Mouse (Mus musculus) forebrain, embryonic 15.5 days (tissue): ENCODE data around the gene Neu3. TPM values are rescaled to one million over a fixed set of nuclear protein-coding genes. Genes with fewer than 3 reads are reported as not detected.

Source experiments
- ATAC-seq: fragments of 200-750 bp; cut with Nextera tagmentation; replicated peaks from 2 replicates; pipeline ENCODE4 v1.8.0; 2017; ENCODE audit warnings: mild to moderate bottlenecking, moderate TSS enrichment, moderate library complexity
- H3K27ac ChIP-seq: fragments of 300-500 bp; sonication (generic); replicated peaks from 2 replicates; pipeline ENCODE4 v1.5.1; 2015; ENCODE audit warnings: mild to moderate bottlenecking, inconsistent platforms
- H3K27me3 ChIP-seq: fragments of 300-500 bp; sonication (generic); 2 replicates; pipeline ENCODE4 v1.6.1; 2015; ENCODE audit warnings: inconsistent platforms
- H3K36me3 ChIP-seq: fragments of 300-500 bp; sonication (generic); 2 replicates; pipeline ENCODE4 v1.6.1; 2015; ENCODE audit warnings: mild to moderate bottlenecking, inconsistent platforms
- H3K4me1 ChIP-seq: fragments of 300-500 bp; sonication (generic); 2 replicates; pipeline ENCODE4 v1.6.1; 2015; ENCODE audit warnings: inconsistent platforms
- H3K4me2 ChIP-seq: fragments of 300-500 bp; sonication (generic); replicated peaks from 2 replicates; pipeline ENCODE4 v1.6.1; 2015; ENCODE audit warnings: mild to moderate bottlenecking, inconsistent platforms
- H3K4me3 ChIP-seq: fragments of 300-500 bp; sonication (generic); 2 replicates; pipeline ENCODE4 v1.5.1; 2015; ENCODE audit warnings: mild to moderate bottlenecking, inconsistent platforms
- H3K9ac ChIP-seq: fragments of 300-500 bp; sonication (generic); replicated peaks from 2 replicates; pipeline ENCODE4 v1.6.1; 2015; ENCODE audit warnings: mild to moderate bottlenecking, inconsistent platforms
- H3K9me3 ChIP-seq: fragments of 300-500 bp; sonication (generic); 2 replicates; pipeline ENCODE4 v1.6.1; 2016; ENCODE audit warnings: inconsistent platforms
- WGBS: fragments of 180-500 bp; shearing (Covaris S2); methylation state at CpG from one replicate; pipeline ENCODE4 v1.1.7; 2015; ENCODE audit warnings: mixed read lengths; 5-methylcytosine and 5-hydroxymethylcytosine counted together
- polyA plus RNA-seq: library from polyadenylated mRNA; unstranded; fragments of >200 nt; fragmentation: Nextera tagmentation; extraction: Ambion mirVana; gene quantifications from 2 replicates; pipeline ENCODE4 v1.2.1, GENCODE M21; 2015

Gene Neu3
- polyA plus RNA-seq, 1 experiment from 2014 or later: 1.9 TPM

GRCm38 (mm10) chr7:99785553-99785952 lies 42.7 kb downstream of the Neu3 start:
- no peaks in the 10 kb centered on the region for H3K9me3 ChIP-seq
- no peak overlapping the region for H3K4me2 ChIP-seq
- 93% methylated on average over 3 of the region's 3 CpGs for WGBS
- no peak for ATAC-seq
- H3K27ac ChIP-seq: no peak overlapping the region
- no peak overlapping the region for H3K9ac ChIP-seq
- H3K4me1 ChIP-seq: no peaks in the 10 kb centered on the region; the same call in 1 of the 2 replicates
- no peaks in the 10 kb centered on the region for H3K36me3 ChIP-seq
- no peak overlapping the region for H3K4me3 ChIP-seq
- no peaks in the 10 kb centered on the region for H3K27me3 ChIP-seq

GRCm38 (mm10) chr7:99783421-99783820 lies 44.8 kb downstream of the Neu3 start:
- WGBS: 75% methylated on average over 7 of the region's 7 CpGs
- Histone ChIP-seq H3K4me1 (no peaks in the 10 kb centered on the region; the same call in 1 of the 2 replicates), H3K36me3 (no peaks in the 10 kb centered on the region), H3K4me2 (no peak overlapping the region), H3K9ac (no peak overlapping the region), H3K27me3 (no peaks in the 10 kb centered on the region), H3K4me3 (no peak overlapping the region), H3K9me3 (no peaks in the 10 kb centered on the region), H3K27ac (no peak overlapping the region)
- no peak for ATAC-seq

- no peak overlapping the region for H3K9ac ChIP-seq
- H3K27ac ChIP-seq: no peak overlapping the region
- no peak overlapping the region for H3K4me3 ChIP-seq
- H3K27me3 ChIP-seq: no peaks in the 10 kb centered on the region
- no peaks in the 10 kb centered on the region for H3K9me3 ChIP-seq
- no peak overlapping the region for H3K4me2 ChIP-seq
- no peaks in the 10 kb centered on the region for H3K36me3 ChIP-seq
- ATAC-seq: no peak
- H3K4me1 ChIP-seq: no peaks in the 10 kb centered on the region
- WGBS: 73% methylated on average over 2 of the region's 2 CpGs
Measured at GRCm38 (mm10) chr7:99781916-99782315, 46.3 kb downstream of the Neu3 start.

GRCm38 (mm10) chr7:99781385-99781784 lies 46.8 kb downstream of the Neu3 start:
- Histone ChIP-seq H3K9ac (no peak overlapping the region), H3K4me2 (no peak overlapping the region), H3K9me3 (no peaks in the 10 kb centered on the region), H3K4me1 (no peaks in the 10 kb centered on the region), H3K27ac (no peak overlapping the region), H3K4me3 (no peak overlapping the region), H3K27me3 (no peaks in the 10 kb centered on the region), H3K36me3 (no peaks in the 10 kb centered on the region)
- ATAC-seq: no peak
- 78% methylated on average over 5 of the region's 5 CpGs for WGBS

- Histone ChIP-seq H3K27ac (no peak within 1 kb of the TSS), H3K36me3 (no peaks in the 10 kb centered on the region), H3K4me3 (no peak within 1 kb of the TSS), H3K9me3 (peaks cover 5% of the 10 kb centered on the region), H3K27me3 (no peaks in the 10 kb centered on the region), H3K9ac (no peak within 1 kb of the TSS), H3K4me1 (no peaks in the 10 kb centered on the region), H3K4me2 (no peak within 1 kb of the TSS)
- no peak for ATAC-seq
- 95% methylated on average over 2 of the region's 2 CpGs for WGBS
Measured at GRCm38 (mm10) chr7:99763207-99763606, 65.0 kb downstream of the Neu3 start, which contains the start of gene Olfr521. Gene Olfr521 (plus strand): TSS chr7:99763507.

Other genes starting within 250 kb of the Neu3 start
- gene Tpbgl, start 201.3 kb downstream of the Neu3 start, polyA plus RNA-seq: 0.49 and 0.50 TPM in 2 replicates
- gene Slco2b1, start 117.1 kb downstream of the Neu3 start, polyA plus RNA-seq: 4.5 and 4.9 TPM in 2 replicates
- gene Olfr520, start 98.1 kb downstream of the Neu3 start, polyA plus RNA-seq: not detected in 2 replicates
- gene Olfr521, start 64.9 kb downstream of the Neu3 start, polyA plus RNA-seq: not detected in 2 replicates
- 0.61 and 0.65 TPM in 2 replicates for gene Xrra1, start 30.7 kb upstream of the Neu3 start, polyA plus RNA-seq
- gene Spcs2, start 35.0 kb upstream of the Neu3 start, polyA plus RNA-seq: 293 and 294 TPM in 2 replicates
- 5.1 TPM in 2 replicates for gene Rnf169, start 152.0 kb upstream of the Neu3 start, polyA plus RNA-seq
- not detected in 2 replicates for gene Chrdl2, start 177.8 kb upstream of the Neu3 start, polyA plus RNA-seq